Mouse (Mus musculus): ENCODE measurements around the gene Plce1.

Plce1 gene

DNA sequence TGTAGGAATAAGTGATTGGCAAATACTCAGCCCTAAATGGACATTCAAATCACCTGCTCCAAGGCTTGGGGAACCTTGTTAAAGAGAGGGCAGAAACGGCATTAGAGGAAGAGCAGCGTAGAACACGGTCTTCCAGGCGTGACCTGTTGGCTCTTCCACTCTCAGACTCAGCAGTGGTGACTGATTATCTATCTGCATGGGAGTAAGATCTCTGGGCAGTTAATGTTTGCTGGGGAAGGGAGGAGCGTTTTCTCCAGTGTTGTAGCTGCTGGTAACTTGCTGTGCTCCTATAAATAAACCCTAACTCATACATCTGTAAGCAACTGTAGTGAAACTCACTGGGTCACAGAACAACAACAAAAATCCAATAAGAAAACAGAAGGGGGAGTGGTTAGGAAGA lies 108.6 kb downstream of the Plce1 start:
- DNase-seq (ENCODE audit: inconsistent ontology term), result no peak

DNA sequence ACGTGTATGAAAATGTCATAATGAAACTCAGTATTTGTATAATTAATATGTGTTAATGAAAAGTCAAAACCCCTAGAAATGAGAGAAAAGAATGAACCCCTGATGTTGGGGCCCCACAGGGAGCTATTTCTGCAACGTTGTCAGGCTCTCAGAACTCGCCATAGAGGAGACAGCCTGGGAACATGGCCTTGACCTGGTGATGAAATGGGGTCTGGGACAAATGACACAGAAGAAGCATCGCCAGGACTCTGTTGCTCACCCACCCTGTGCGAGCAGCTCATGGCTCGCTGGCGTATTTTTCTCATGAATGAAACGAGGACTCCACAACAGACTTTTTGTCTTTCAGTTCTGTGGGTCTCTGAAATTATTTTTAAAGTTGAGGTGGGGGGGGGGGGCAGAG lies 109.0 kb downstream of the Plce1 start:
- DNase-seq (ENCODE audit: inconsistent ontology term), result no peak

- peak; percentile 73 for DNase-seq (ENCODE audit: inconsistent ontology term)
Measured at GRCm38 (mm10) chr19:38592566-38593224, 111.8 kb downstream of the Plce1 start.

- DNase-seq (ENCODE audit: inconsistent ontology term), result peak; percentile 85
Measured at GRCm38 (mm10) chr19:38593225-38593897, 112.5 kb downstream of the Plce1 start.

DNA sequence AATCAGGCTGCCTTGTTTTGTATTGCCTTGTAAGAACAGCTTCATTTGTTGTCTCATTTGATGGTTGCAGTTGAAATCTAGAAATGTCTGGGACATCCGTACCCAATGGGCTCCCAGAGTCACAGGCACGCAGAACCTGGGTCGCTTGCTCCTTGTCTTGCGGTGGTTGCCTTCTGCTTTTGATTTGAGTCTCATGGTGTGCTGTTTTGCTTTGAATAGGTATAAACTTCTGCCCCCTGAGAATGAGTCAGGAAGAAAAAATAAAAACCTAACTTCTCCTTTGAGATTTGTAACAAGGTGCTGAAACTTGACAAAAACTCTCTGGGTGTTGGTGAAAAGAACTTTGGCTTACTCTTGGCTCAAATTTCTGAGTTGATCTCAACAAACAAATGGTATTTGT lies 115.2 kb downstream of the Plce1 start:
- no peak for DNase-seq (ENCODE audit: inconsistent ontology term)

DNA sequence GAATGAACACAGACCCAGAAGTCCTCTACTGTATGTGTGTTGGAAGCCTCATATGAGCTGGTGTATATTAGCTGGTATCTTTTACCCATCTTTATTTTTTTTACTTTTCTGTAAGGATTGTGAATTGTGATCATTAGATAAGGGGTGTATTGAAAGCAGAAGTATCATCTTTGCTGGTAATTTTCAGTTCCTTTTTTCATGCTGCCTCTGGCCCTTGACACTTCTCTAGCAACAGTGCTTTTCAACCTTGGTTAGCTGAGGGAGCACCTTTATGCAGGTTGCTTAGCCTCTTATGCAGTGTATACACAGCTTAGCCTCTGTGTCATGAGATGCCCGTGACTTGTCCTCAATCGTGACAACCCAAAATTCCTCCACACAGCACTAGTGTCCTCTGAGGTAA lies 116.5 kb downstream of the Plce1 start:
- no peak for DNase-seq (ENCODE audit: inconsistent ontology term)

DNA sequence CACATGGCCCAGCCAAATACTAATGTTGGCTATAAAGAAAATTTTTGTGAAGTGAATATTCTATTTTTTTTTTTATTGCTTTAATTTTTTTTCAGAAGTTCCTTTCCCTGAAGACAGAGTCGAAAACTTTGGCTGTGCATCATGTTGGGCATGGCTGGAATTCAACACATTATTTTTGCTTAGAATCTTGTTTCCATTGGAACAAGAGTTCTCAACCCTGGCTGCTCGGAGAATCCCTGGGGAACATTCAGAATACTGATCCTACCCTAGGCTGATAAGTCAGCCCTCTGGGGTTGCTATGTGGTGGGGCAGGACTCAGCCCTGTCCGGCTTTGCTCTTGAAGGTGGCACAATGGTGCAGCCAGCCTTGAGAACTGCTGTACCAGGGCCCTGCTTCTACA lies 118.1 kb downstream of the Plce1 start:
- DNase-seq (ENCODE audit: inconsistent ontology term), result no peak

- peak; percentile 72 for DNase-seq (ENCODE audit: inconsistent ontology term)
Measured at GRCm38 (mm10) chr19:38601127-38601526, 120.2 kb downstream of the Plce1 start.

GRCm38 (mm10) chr19:38602811-38603210 lies 121.9 kb downstream of the Plce1 start:
- DNase-seq (ENCODE audit: inconsistent ontology term), result peak; percentile 85

GRCm38 (mm10) chr19:38607236-38607635 lies 126.3 kb downstream of the Plce1 start:
- no peak for DNase-seq (ENCODE audit: inconsistent ontology term)

GRCm38 (mm10) chr19:38608951-38609654 lies 128.2 kb downstream of the Plce1 start:
- DNase-seq (ENCODE audit: inconsistent ontology term), result peak; percentile 96

- DNase-seq (ENCODE audit: inconsistent ontology term), result no peak
Measured at GRCm38 (mm10) chr19:38610291-38610690, 129.4 kb downstream of the Plce1 start.

DNA sequence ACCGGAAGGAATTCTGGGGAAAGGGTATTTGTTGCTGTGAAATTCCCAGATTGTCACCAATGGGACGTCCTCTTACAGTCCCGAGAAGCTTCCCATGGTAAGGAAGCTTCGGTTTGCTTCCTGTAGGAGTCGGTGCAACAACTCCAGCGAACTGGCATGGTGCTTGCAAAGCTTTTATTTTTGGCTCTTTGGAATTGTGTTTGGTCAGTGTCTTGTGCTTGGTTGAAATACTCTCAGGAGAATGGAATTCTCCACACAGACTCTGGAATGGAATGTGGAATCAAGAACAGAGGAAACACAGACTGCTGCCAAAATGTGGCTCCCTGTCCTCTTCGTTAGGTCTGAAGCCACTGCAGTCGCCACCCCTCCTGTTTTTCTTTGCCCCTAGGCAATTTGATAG lies 129.9 kb downstream of the Plce1 start:
- DNase-seq (ENCODE audit: inconsistent ontology term), result peak; percentile 88

- DNase-seq (ENCODE audit: inconsistent ontology term), result peak; percentile 56
Measured at GRCm38 (mm10) chr19:38614067-38614675, 133.3 kb downstream of the Plce1 start.

GRCm38 (mm10) chr19:38615356-38615755 lies 134.4 kb downstream of the Plce1 start:
- no peak for DNase-seq (ENCODE audit: inconsistent ontology term)

- DNase-seq (ENCODE audit: inconsistent ontology term), result peak; percentile 57
Measured at GRCm38 (mm10) chr19:38620134-38620533, 139.2 kb downstream of the Plce1 start.

DNA sequence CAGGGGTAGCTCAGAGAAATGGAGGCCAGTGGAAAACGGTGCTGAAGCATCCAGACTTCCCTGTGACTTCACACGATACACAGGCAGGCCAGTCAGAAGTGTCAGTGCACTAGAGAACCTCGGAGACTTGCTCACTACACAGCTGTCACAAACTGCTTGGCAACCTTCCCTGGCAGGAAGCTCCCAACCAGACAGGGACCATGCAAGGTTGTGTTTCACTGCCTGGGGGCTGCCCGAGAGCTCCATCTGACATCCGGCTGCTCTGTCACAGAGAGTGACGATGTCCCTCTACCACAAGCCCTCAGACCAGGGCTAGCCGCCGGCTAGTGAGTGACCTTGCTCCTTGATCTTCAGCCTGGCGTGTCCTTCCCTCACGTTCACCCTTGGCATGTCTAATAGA lies 140.6 kb downstream of the Plce1 start:
- no peak for DNase-seq (ENCODE audit: inconsistent ontology term)

DNA sequence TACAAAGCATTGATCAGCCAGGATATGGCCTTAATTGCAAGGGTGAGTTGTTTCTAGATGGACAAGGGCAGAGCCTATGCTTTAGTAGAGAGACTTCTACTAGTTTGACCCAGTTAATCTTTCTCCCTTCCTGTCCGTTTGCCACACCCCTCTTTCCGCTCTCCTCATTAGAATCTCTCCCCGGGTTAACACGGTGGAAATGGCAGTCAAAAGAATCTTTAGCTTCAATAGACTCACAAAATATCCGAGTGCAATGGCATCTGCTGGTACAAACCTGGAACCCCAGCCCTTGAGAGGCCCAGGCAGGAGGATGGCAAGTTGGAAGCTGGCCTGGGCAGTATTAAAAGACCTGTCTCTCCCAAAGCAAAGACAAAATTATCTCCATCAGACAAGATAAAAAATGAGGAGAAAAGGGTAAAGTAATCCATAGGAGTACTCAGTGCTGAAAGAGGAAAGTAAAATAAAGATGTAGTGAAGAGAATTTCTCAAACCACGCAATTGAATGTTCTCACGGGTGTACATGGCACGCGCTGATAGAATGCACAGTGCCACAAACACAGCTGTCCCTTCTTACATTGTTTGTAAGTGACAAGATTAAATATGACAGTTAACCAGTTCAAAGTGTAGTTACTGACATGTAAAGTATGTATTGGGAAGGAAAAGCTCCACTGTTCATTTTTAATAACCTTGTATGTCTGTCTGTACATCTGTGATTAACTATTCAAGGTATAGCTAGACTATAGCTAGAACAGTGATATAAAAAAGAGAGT lies 145.5 kb downstream of the Plce1 start:
- DNase-seq (ENCODE audit: inconsistent ontology term), result peak; percentile 74

GRCm38 (mm10) chr19:38627075-38627768 lies 146.3 kb downstream of the Plce1 start:
- DNase-seq (ENCODE audit: inconsistent ontology term), result peak; percentile 81

GRCm38 (mm10) chr19:38632251-38632650 lies 151.3 kb downstream of the Plce1 start:
- no peak for DNase-seq (ENCODE audit: inconsistent ontology term)

DNA sequence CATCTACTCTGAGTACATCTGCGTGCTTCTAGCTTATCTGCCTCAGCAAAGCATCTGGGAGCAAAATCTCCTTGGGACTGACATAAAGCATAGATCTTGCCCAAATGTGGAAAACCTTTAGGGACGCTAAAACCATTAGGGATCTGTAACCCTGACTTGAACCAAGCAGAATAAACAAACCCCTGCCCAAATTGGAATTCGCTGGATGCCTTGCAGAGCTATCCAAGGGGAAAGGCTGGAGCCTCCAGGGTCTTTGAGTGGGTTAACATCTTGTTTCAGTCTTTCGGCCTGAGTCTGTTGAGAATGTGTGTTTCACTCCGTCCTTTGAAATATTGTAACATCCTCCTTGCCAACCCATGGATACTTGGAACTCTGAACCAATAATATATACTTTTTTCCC lies 152.4 kb downstream of the Plce1 start:
- DNase-seq (ENCODE audit: inconsistent ontology term), result no peak

Data from Muller cell, postnatal 12 days (primary cell).